Mouse (Mus musculus): ENCODE measurements at regions not wholly inside any gene's neighbourhood (a gene's known extent, or its start where the extent isn't known, plus 50 kb on each side); places are given as distances from the start of the nearest gene placed in this dataset.
"Not testable (repeated sequence)": the region's sequence is repeated elsewhere in the genome, so short reads cannot be mapped to it uniquely, and the experiment has no call there.

GRCm38 (mm10) chr17:91466822-91467221 lies 374.0 kb upstream of the Nrxn1 start:
- no peak for DNase-seq

- peak in 1 of 2 experiments; percentile 2 for DNase-seq
Measured at GRCm38 (mm10) chr17:91451711-91452110, 358.8 kb upstream of the Nrxn1 start.

GRCm38 (mm10) chr17:91431780-91432720 lies 339.2 kb upstream of the Nrxn1 start:
- DNase-seq = not testable (repeated sequence)

- DNase-seq = no peak
Measured at GRCm38 (mm10) chr17:91430351-91430750, 337.5 kb upstream of the Nrxn1 start.

DNA sequence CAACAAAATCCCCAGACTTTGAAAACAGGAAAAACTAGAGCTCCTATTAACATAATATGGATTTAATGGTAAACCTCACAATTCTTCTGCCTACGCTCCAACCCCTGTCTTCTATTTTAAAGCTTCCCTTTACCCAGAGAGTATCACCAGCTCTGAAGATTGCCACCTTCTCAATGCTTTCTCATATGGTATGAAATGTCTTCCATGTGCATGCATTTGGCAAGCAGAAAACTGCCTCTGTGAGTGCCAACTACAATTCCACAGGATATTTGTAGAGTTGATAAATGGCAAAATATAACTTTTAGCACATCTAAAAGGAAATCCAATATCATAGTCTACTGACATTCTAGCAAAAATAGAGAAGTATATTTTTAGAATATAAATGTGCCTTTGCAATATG lies 332.2 kb upstream of the Nrxn1 start:
- DNase-seq = no peak

GRCm38 (mm10) chr17:91418582-91418981 lies 325.7 kb upstream of the Nrxn1 start:
- no peak for DNase-seq

- no peak for DNase-seq
Measured at GRCm38 (mm10) chr17:91390969-91391764, 298.3 kb upstream of the Nrxn1 start.

GRCm38 (mm10) chr17:91389937-91390623 lies 297.2 kb upstream of the Nrxn1 start:
- not testable (repeated sequence) for DNase-seq

GRCm38 (mm10) chr17:91388521-91388920 lies 295.6 kb upstream of the Nrxn1 start:
- DNase-seq = no peak

- no peak for DNase-seq
Measured at GRCm38 (mm10) chr17:91388039-91388438, 295.2 kb upstream of the Nrxn1 start.

GRCm38 (mm10) chr17:91385949-91386348 lies 293.1 kb upstream of the Nrxn1 start:
- DNase-seq = no peak

- DNase-seq = no peak
Measured at GRCm38 (mm10) chr17:91368156-91368555, 275.3 kb upstream of the Nrxn1 start.

DNA sequence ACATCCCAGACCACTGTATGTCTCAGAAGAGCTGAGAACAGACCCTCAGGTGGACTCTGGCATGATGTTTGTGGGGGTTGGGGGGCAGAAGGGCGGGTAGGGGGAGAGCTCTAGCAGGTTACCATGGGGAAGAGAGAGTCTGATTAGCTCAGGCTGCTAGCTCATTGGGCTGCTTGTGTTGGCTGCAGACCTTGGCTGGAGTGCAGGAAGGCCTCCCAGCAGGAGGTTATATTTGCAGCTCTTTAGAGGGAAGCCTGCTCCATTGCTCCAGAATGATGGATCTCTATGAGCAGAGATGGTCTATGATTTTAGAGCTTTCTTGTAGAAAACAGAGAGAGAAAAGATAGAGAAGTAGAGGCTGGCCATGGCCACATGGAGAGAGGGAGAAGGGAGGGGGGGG lies 268.4 kb upstream of the Nrxn1 start:
- DNase-seq = peak; percentile 35 to 67

- no peak for DNase-seq
Measured at GRCm38 (mm10) chr17:91352107-91352506, 259.2 kb upstream of the Nrxn1 start.

GRCm38 (mm10) chr17:91336882-91337281 lies 244.0 kb upstream of the Nrxn1 start:
- DNase-seq = no peak

- DNase-seq = no peak
Measured at GRCm38 (mm10) chr17:91333790-91334189, 240.9 kb upstream of the Nrxn1 start.

DNA sequence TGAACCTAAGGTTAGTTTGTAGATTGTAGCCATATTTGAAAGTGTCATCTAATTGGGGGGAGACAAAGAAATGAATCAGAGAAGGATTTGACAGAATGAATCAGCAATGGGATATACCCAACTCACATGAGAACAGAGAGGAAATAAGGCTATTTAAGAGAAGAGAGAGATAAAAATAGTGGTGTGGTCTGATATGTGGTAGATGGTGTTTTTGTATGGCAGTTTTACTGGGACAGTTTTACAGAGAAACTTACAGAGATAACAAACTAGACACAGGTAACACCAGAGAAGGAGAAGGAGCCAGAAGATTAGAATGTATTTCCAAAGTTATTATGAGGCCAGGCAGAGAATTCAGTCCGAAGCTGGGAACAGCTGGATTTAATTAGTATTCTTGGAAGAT lies 240.3 kb upstream of the Nrxn1 start:
- DNase-seq = no peak

- DNase-seq = no peak
Measured at GRCm38 (mm10) chr17:91324377-91324776, 231.5 kb upstream of the Nrxn1 start.

DNA sequence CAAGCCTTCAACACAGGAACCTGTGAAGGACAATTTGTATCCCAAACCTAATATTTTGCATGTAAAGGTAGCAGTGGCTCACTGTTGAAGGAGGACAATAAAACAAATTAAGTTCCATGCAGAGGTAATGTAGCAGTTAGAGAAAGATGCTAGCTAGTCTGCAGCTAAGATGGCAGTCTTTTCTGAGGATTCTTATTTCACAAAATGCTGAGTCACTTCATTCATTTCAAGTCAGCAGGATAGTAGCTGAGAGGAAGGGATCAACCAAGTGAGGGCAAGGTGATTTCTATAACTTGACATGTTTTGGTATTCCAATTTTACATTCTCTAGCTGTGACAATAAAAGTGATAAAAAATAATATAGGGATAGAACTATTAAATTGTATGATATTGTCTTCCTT lies 194.0 kb upstream of the Nrxn1 start:
- DNase-seq = no peak

DNA sequence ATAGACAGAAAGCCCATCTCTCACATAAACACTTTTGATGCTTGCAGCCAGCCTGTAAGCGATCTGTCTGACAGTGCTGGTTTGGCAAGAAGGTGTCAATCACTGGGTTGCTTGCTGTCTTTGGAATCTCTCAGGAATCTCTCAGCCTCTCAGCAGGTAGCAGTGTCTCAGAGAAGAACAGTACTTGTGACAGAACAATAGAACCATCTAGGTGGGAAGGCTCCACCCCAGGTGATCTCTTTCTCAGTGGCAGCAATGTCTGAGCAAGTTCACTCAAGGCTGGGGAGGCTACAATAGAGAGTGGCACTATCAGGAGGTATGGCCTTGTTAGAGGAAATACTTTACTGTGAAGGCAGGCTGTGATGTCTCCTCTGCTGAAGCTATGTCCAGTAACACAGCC lies 181.5 kb upstream of the Nrxn1 start:
- no peak for DNase-seq

- no peak for DNase-seq
Measured at GRCm38 (mm10) chr17:91238719-91239118, 145.8 kb upstream of the Nrxn1 start.

DNA sequence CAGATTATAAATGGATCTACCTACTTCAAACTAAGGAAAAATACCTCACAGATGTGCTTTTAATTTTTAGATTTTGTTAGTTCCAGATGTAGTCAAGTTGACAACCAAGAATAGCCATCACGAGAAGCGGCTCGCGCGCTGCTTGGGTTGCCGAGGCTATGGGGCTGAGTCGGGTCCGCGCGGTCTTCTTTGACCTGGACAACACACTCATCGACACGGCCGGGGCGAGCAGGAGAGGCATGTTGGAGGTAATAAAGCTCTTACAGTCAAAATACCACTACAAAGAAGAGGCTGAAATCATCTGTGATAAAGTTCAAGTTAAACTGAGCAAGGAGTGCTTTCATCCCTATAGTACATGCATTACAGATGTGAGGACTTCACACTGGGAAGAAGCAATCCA lies 143.8 kb upstream of the Nrxn1 start:
- not testable (repeated sequence) for DNase-seq

- DNase-seq = no peak
Measured at GRCm38 (mm10) chr17:91226378-91226777, 133.5 kb upstream of the Nrxn1 start.

Data from cerebellum, postnatal 25 days (tissue).